Mouse (Mus musculus) inflammation-experienced regulatory T-cells, adult 6 months (primary cell): ENCODE results near the gene Gm10272. TPM values are rescaled to one million over a fixed set of nuclear protein-coding genes. Genes with fewer than 3 reads are reported as not detected.
"Not testable (repeated sequence)": the region's sequence is repeated elsewhere in the genome, so short reads cannot be mapped to it uniquely, and the experiment has no call there.

Source experiments
- ATAC-seq: one replicate; pipeline ENCODE4 v1.8.0; 2017
- polyA plus RNA-seq, 3 experiments: library from polyadenylated mRNA; unstranded; fragments of 100-300 nt; shearing (Covaris generic); gene quantifications; one replicate each; pipeline ENCODE4 v1.2.1; 2017

Gene Gm10272
- polyA plus RNA-seq, 3 experiments from 2014 or later = not detected

DNA sequence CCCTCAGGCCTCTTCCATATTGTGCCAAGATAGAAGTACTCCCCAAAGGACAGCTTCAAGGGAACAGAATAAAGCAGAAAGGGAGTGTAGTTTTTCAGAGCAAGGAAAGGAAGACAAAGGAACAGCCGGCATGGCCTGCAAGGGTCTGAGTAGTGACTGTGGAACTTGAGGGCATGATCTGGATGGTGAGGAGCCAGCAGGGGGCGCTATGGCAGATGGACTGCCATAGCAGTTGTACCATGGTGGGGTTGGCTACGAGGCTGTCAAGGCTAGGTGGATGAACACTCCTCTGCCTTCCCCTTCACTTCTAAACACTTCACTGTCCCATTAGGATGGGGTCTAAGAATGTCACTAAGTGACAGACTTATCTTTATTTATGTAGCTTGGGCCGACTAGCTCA lies 22.8 kb downstream of the Gm10272 start:
- ATAC-seq = no peak

GRCm38 (mm10) chr10:77735928-77736327 lies 29.5 kb downstream of the Gm10272 start:
- no peak for ATAC-seq

DNA sequence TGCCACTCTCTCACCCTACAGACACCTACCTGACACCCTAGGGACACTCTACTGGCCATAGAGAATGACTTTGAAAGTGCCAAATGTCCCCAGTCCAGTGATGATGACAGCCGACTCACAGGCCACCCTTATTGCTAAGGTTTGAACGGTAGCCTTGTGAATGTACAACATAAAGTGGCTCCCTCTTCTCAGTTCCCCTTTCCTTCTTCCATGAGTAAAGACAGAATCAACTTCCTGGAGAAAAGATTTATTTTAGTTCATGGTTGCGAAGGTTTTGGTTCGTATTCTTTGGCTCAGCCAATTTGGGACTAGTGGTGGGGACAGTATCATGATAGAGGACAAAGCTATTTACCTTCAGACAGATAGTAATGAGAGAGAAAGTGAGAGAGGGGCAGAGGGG lies 32.5 kb downstream of the Gm10272 start:
- no peak for ATAC-seq

- not testable (repeated sequence) for ATAC-seq
These were observed 35.7 kb downstream of the Gm10272 start, which contains the start of gene Gm18596 for GRCm38 (mm10) chr10:77741924-77742688. TSS of gene Gm18596 (minus strand) at chr10:77742638.

GRCm38 (mm10) chr10:77750686-77751085 lies 44.3 kb downstream of the Gm10272 start:
- not testable (repeated sequence) for ATAC-seq

DNA sequence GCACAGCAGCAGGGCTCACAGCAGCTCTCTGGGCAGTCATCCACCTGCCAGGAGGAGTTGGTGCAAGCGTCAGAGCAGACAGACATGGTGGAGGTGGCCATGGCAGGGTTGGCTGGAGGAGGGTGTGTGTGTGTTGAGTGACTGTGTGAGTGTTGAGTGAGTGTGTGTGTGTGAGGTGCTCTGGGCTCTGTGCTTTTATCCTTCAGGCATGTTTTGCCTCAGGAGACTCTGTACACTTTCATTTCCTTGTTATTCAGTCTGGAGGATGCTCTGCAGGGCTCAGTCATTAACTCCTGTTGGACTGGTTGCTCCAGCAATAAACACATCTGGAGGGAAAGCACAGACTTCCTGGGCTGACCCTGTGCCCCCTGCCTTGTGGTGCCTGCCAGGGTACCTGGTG lies 44.8 kb downstream of the Gm10272 start, which contains the start of gene Gm9736:
Gene Gm9736 (minus strand): TSS at position 101 of the 400 bp plus-strand sequence.
- ATAC-seq = not testable (repeated sequence)

- not testable (repeated sequence) for ATAC-seq
These were observed 45.9 kb downstream of the Gm10272 start for GRCm38 (mm10) chr10:77752312-77752711.

DNA sequence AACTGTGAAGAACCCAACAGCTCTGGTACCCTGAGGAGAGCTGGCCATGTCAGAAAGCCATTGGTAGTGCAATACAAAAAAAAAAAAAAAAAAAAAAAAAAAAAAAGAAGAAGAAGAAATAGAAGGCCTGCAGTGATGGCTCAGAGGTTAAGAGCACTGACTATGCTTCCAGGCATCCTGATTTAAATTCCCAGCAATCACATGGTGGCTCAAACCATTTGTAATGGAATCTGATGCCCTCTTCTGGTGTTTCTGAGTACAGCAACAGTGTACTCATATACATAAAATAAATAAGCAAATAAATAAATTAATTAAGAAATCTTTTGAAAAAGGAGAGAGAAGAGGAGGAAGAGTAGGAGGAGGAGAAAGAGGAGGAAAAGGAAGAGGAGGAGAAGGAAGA lies 47.0 kb downstream of the Gm10272 start:
- no peak for ATAC-seq

Other genes with a start within 250 kb of the Gm10272 start
- gene Fam207a, start 190.8 kb upstream of the Gm10272 start, polyA plus RNA-seq = 10 to 100 TPM; 13.7 to 16.1 (median 15.1) TPM
- gene Itgb2, start 176.4 kb upstream of the Gm10272 start, polyA plus RNA-seq = 100 to 1,000 TPM; 493 to 517 (median 499) TPM
- 100 to 1,000 TPM in 2 of 3 experiments, 10 to 100 TPM in 1; 83.7 to 113 (median 112) TPM for gene Pttg1ip, start 124.9 kb upstream of the Gm10272 start, polyA plus RNA-seq
- 10 to 100 TPM; 73.1 to 90.7 (median 74.3) TPM for gene Sumo3, start 100.5 kb upstream of the Gm10272 start, polyA plus RNA-seq
- gene Gm49325, start 100.4 kb upstream of the Gm10272 start, polyA plus RNA-seq = 10 to 100 TPM in 1 of 3 experiments, 1 to 10 TPM in 1, not detected in 1; 3.6 to 10.0 TPM
- gene Ube2g2, start 84.4 kb upstream of the Gm10272 start, polyA plus RNA-seq = 10 to 100 TPM; 41.1 to 55.4 (median 50.1) TPM
- gene Tspear, start 20.1 kb upstream of the Gm10272 start, polyA plus RNA-seq = under 1 TPM; 0.26 to 0.54 (median 0.28) TPM
- gene Gm19402, start 15.9 kb upstream of the Gm10272 start, polyA plus RNA-seq = not detected
- gene Gm9508, start 9.4 kb upstream of the Gm10272 start, polyA plus RNA-seq = not detected
- not detected for gene Gm10024, start 4.8 kb downstream of the Gm10272 start, polyA plus RNA-seq
- gene Gm10142, start 9.2 kb downstream of the Gm10272 start, polyA plus RNA-seq = not detected
- not detected for gene Krtap12-1, start 14.0 kb downstream of the Gm10272 start, polyA plus RNA-seq
- not detected for gene Gm10100, start 19.9 kb downstream of the Gm10272 start, polyA plus RNA-seq
- not detected for gene Gm18596, start 36.0 kb downstream of the Gm10272 start, polyA plus RNA-seq
- gene Gm9736, start 44.7 kb downstream of the Gm10272 start, polyA plus RNA-seq = not detected
- gene Gm3233, start 53.1 kb downstream of the Gm10272 start, polyA plus RNA-seq = not detected
- not detected for gene Gm3238, start 64.7 kb downstream of the Gm10272 start, polyA plus RNA-seq
- not detected for gene Gm7138, start 70.3 kb downstream of the Gm10272 start, polyA plus RNA-seq
- not detected for gene Gm3250, start 75.9 kb downstream of the Gm10272 start, polyA plus RNA-seq
- not detected for gene Gm7137, start 81.6 kb downstream of the Gm10272 start, polyA plus RNA-seq
- gene Gm9639, start 88.5 kb downstream of the Gm10272 start, polyA plus RNA-seq = not detected
- not detected for gene Gm19668, start 92.5 kb downstream of the Gm10272 start, polyA plus RNA-seq
- gene Gm9507, start 105.2 kb downstream of the Gm10272 start, polyA plus RNA-seq = not detected
- not detected for gene Gm2696, start 108.1 kb downstream of the Gm10272 start, polyA plus RNA-seq
- gene Krtap10-4, start 120.5 kb downstream of the Gm10272 start, polyA plus RNA-seq = not detected
- not detected for gene Krtap10-10, start 129.3 kb downstream of the Gm10272 start, polyA plus RNA-seq
- gene Gm36176, start 140.2 kb downstream of the Gm10272 start, polyA plus RNA-seq = not detected
- gene Gm10318, start 146.2 kb downstream of the Gm10272 start, polyA plus RNA-seq = not detected
- not detected for gene Gm3285, start 155.3 kb downstream of the Gm10272 start, polyA plus RNA-seq
- not detected for gene Lrrc3, start 195.9 kb downstream of the Gm10272 start, polyA plus RNA-seq